Mouse (Mus musculus) lung, postnatal 10 days (tissue): Measurements from ENCODE around the gene Gm10378.
"Not testable (repeated sequence)": the region's sequence is repeated elsewhere in the genome, so short reads cannot be mapped to it uniquely, and the experiment has no call there.

Experiments used
- DNase-seq: peaks from one replicate; pipeline ENCODE4 v3.0.0; 2021

Gene Gm10378

GRCm38 (mm10) chr14:42655638-42656037 lies at the start of gene Gm10378:
Gm10378 (plus strand) TSS chr14:42655938.
- not testable (repeated sequence) for DNase-seq

- not testable (repeated sequence) for DNase-seq
Observed at GRCm38 (mm10) chr14:42641817-42642216, 13.9 kb upstream of the Gm10378 start, which contains the start of gene Gm3633. Gm3633 (minus strand) TSS chr14:42641917.
